Mouse (Mus musculus): ENCODE data around the gene Arhgap15.
A peak's percentile ranks its signal among the peaks of the same experiment; 100 is the strongest.

The Arhgap15 gene

DNA sequence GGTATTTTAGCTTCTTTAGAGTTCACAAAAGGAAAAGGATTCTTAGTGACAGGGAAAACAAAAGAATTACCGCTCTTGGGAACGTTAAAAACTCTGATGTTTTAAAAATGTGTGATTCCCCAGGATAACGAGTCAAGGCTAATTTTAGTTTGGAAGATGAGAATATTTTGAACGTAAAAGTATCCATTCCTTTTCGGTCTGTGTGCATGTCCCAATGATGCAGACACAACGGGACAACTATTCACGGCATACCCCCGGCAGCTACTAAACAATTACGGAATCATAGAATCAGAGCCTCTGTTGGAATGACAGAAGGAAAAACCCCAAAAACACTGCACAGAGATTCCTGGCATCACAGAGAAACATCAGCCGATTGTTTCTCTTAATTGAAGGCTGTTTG lies 281.2 kb downstream of the Arhgap15 start:
- no peak for DNase-seq (ENCODE audit: low spot score)

DNA sequence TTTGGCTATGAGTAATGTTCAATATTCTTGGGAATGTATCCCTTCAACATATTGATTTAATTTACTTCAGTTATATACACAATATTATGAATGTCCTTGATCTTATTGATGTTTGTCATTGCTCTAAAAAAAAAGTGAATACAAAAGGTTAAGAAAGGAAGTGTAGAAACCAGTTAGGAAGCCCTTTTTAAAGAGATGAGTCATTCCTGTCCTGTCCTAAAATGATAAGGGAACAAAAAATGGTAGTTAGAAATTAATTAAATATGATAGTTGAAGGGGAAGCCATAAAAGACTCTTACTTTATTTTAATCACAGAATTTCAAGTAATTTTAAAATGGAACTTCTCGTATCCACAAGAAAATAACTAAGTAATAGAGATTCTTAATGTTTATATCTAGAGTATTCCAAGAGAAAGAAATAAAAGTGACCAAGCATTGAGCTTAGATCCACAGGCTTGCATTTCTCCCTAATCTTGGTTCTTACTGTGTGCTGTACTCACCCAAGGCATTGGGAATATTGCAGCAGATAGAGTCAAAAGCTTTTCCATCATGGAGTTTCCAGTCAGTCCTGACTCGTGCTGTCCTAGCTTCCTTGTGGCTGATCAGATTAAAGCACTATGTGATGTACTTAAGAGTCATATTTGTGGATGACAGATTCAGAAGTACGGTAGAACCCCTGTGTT lies 291.0 kb downstream of the Arhgap15 start:
- DNase-seq (ENCODE audit: low spot score): peak; percentile 0

DNA sequence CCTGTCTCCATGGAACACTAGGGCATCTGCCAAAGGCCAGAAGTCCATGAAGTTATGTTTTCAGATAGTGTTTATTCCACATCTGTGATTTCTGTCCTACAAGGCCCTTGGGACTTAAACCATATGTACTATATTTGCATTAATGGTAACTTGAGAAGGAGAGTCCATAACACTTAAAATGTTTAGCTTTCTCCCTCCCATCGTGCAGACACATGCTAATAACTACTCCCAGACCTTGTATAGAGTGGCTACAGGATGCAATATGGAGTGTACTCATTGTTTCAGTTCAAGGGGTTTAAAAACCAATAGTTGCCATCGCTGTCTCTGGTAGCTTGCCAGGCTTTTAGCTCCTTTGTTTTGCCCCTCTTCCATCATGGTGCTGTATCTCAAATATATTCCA lies 295.5 kb downstream of the Arhgap15 start:
- DNase-seq (ENCODE audit: low spot score): no peak

DNA sequence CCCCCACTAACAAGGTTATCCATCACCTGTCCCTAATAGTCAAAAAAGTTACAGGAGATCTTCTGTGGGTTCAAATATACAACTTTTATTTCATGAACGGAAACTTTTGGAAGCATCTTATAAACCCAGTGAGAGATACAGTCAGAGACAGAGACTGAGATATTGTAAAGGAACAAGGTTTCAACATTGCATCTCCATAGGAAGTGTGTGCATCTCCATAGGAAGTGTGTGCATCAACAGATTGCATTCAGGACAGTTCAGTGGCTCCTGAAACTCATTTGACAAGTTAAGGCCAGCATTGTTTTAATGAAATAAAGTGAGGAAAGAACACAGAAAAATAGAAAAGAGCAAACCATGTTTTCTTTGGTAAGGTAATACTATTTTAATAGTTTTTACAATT lies 296.0 kb downstream of the Arhgap15 start:
- no peak for DNase-seq (ENCODE audit: low spot score)

DNA sequence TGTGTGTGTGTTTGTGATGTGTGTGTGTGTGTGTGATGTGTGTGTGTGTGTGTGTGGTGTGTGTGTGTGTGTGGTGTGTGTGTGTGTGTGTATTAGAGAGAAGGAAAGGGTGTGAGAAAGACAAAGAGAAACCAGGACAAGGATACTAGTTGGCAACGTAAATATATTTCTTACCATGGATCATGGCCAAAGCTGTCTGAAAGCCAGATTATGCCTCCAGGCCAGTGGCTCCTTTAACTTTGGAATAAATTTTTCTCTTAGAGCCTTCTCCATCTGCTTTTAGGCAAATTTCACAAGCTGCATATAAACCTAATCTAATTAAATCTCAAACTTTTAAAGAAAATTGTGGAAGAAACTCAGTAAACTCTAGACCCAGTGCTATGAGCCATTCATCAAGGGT lies 296.6 kb downstream of the Arhgap15 start:
- no peak for DNase-seq (ENCODE audit: low spot score)

DNA sequence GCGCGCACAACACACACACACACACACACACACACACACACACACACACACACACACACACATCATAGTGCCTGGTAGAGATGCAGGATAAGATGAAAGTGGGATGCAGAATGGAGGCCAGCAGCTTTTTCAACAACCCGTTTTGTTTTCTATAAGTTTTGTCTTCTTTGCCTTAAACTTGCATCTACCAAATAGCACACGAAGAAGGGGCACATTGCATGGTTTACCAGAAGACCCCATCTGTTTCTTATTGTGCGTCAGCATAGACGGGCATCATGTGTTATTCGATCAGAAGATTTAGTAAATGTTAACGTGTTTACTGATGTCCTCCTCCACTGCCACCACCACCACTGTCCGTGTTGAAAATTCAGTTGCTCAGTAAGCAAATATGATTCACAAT lies 311.7 kb downstream of the Arhgap15 start:
- no peak for DNase-seq (ENCODE audit: low spot score)

DNA sequence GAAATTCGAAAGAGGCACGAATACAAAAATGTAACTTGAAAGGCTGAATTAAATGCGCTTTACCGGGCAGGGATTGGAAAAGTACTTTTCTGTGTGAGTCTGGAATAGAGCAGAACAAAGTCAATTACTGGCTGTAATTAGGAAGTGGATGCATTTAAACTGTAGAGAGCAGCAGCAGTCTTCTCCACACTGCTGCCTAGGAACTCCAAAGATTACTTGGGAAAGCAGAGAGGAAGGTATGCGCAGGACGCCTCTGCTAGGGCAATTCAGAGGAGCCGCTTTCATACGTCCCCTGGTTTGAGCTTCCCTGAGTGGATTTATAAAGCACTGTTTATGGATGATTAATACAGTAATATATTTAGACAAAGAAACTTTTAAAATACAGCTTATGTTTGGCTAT lies 312.1 kb downstream of the Arhgap15 start:
- DNase-seq (ENCODE audit: low spot score): no peak

DNA sequence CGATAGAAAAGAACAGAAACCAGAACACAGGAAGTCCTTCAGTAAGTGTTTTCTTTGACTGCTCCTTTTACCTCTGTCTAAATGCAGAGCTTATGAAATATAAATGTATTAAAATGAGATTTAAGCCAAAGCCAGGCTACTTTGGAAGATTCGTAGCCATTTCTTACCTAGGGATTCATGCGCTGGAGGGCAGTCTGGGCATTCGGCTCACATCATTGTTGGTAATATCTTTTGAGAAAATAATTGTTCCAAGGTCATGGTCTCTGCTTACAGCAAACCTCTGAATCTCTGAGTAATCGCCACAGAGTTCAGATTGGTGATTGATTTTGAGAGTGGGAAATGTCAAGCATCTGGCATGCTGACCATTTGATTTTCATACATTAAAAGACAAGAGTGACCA lies 316.4 kb downstream of the Arhgap15 start:
- no peak for DNase-seq (ENCODE audit: low spot score)

DNA sequence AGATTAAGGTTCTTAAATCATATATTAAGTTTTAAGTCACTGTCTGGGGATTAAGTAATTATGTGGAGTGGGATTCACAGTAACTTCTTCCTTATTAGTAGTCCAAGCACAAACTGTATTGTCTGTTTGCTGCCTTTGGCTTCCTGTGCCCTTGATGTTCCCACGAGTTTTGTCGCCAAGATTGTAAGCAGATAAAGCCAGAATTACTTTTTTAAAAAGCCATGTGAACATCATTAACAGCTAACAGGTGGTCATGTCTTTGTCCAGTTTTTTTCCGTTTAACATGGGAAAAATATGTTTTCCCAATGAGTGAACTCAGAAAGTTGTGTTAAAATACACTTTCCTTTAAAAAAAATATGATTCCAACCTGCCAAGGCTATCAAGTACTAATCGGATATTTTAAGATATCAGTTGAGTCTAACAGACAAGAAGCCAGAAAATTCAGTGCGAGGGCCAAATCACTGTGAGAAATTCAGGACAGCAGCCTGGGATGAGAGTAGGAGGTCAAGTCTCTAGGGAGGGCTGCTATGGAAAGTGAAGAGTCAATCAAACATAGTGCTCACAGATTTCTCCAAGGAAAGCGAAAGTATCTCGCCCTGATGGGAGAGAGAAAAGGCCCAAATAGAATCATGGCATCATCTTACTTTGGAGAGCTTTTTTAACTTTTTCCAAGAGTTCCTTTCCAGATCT lies 319.7 kb downstream of the Arhgap15 start:
- DNase-seq (ENCODE audit: low spot score): no peak

DNA sequence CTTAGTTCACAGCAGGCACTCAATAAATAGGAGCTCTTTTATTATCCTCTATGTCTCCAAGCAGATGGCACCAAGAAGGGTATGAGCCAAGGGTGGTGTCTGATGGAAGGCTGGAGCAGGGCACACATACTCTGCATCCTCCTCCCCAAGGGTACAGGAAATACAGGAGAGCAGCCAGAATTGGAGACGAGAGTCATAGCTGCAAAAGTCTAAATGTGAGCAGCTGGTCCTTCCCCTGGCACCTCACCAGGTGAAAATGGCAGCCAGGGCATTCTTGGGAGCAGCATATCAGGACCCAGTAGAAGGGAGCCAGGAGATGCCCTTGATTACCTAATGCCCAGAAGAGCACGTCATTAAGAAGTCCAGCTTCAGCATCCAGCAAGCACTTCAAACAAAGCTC lies 320.3 kb downstream of the Arhgap15 start:
- DNase-seq (ENCODE audit: low spot score): no peak

DNA sequence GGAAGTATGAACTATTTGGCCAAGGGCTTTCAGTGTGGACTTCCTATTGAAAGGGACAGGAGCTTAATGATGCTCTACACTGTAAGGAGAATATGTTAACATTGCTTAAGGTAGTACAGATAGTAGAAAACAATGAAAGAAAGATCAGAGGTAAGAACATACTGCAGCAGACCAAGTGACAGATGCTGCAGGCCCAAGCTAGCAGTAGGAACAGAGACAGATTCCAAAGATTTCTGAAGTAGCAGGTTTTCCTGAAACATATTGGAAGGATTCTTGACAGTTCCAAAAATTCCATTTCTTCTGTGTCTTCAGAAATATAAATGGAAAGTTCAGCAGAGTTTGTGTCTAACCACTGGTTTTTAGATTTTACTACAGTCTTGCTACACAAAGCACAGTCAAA lies 327.9 kb downstream of the Arhgap15 start:
- no peak for DNase-seq (ENCODE audit: low spot score)

DNA sequence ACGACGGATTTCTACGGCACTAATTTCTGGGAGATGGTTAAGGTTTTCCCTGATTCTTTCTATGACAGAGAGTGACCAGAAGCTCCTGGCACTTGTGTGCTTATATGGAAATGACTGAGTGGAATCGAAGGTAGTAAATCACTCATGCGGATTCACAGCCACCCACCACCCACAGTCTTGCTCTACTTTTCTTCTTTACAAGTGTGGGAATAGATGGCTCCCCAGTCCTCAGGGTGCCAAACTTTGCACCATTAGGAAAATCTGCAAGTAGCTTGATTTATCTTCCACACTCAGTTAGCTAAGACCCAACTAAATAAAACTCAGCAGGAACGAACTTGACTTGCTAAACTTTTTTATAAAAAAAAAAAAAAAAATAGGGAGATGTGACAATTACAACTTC lies 331.9 kb downstream of the Arhgap15 start:
- DNase-seq (ENCODE audit: low spot score): no peak

DNA sequence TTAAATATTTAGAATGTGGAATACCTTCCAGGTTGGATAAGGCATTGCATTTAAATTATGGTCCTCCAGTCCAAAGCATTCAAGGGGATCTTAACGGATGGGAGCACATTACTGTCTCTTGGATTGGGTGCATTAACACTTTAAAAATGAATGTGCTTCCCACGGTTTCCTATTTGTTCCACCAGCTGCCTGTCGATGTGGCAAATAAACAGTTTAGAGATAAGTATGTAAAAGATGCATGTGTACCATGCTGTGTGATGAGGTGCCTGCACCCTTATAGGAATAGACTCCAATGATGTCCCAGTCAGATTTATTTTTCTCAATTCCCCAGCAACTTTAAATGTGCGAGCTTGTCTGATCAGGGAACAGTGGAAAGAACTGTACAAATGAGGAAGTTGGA lies 332.6 kb downstream of the Arhgap15 start:
- no peak for DNase-seq (ENCODE audit: low spot score)

DNA sequence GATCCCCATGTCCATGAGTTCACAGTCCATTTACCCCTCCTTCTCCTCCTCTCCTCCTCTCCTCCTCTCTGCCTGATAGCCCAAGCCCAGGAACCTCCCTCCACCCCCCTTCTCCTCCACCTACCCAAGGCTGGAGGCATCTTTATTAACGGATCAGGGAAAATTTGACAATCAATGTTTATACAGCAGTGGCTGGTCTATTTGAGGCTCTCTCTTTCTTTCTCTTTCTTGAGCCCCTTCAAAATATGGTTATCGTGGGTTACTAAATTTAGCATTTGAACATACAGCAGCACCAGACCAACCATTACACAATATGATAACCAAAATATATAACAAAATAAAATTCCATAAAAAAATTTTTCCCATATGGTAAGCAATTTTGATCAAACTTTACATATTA lies 335.8 kb downstream of the Arhgap15 start:
- DNase-seq (ENCODE audit: low spot score): no peak

DNA sequence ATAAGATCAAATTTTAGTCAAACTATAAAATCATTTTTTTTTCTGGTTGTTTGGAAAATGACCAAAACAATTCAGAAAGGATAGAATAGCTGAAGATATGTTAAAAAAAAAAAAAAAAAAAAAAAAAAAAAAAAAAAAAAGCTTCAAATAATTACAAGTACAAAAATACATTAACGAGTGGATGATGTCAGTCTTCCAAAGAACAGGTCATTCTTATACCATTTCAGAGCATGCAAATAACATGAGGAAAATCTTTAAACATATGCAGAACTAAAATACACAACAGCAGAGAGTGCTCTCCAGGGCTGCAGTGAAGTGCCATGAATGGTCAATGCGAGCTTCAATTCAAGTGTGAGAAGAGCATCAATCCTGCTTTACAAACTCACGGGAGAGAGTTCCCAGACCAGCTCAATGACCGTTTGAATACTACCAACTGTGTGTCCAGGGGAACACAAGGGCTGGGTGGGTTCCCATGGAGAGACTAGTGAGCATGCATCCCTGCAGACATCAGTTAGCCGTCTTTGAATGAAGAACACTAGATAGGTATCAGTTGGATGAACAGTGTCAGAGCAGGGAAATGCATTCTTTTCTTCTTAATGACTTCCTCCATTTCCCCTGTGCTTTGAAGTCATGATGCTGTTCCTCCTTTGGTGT lies 337.9 kb downstream of the Arhgap15 start:
- no peak for DNase-seq (ENCODE audit: low spot score)

DNA sequence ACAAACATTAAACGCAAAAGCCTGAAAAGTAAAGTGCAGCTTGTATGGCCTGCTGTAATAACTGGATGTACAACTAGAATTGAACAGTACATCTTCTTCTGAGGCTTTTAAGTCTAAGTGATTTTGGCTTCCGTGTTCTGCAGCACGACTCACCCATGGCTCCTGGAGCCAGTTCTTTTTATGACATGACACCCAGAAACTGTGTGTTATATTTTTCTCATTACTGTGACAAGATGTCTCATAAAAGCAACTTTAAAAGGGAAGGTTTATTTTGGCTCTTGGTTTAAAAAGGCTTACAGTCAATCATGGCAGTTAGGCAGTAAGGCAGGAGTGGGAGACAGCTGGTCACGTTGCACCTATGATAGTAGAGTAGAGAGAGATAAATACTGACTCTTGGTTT lies 349.9 kb downstream of the Arhgap15 start:
- DNase-seq (ENCODE audit: low spot score): no peak

DNA sequence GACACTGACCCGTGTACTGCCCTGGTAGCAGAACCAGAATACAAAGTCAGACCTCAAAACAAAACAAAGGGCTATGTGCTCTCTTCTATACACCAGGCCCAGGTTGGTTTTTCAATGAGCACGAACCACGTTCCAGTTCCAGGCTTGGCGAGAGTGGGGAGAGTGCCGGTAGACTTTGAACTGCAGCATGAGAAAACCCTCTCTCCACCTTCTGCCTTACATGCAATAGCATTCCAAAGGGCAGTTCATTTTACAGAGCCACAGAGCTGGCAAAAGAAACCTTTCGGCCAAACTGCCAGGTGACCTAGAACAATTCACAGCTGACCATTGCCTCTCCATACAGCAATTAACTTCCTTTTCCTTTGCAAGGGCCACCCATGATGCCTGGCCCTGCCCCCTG lies 353.7 kb downstream of the Arhgap15 start:
- DNase-seq (ENCODE audit: low spot score): no peak

DNA sequence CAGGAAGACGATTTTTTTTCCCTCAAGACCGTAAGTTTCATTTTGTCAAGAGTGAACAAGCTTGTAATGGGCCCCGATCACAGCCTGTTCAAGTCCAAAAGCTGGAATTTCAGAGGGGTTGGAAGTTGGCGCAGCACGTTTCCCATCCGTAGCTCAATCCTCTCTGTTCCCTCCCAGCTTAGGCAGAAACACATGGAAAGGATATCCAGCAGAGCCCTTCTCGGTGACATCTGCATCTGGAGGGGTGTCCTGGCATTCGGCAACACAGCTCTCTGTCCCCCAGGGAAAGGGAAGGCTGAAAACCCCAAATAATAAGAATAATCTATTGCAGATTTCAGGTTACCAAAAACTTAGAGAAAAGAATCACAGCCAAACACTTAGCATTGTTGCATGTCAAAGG lies 354.7 kb downstream of the Arhgap15 start:
- DNase-seq (ENCODE audit: low spot score): no peak

DNA sequence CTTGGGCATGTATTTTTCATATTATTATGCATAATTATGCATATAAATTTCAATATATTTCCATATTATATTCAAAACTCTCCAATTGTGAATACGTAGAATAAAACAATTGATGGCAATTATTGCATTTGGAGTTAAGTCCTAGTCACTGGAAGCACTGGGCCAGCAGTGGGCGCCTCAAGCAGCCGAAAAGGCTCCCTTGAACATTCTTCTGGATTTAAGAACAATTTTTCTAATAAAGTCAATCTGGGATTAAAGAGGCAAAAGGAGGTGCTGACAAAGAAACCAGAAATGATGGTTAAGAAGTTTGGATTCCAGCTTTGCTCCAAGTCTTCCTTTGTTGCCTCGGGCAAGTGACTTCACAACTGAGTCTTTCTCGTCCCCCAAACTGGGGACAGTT lies 355.1 kb downstream of the Arhgap15 start:
- no peak for DNase-seq (ENCODE audit: low spot score)

DNA sequence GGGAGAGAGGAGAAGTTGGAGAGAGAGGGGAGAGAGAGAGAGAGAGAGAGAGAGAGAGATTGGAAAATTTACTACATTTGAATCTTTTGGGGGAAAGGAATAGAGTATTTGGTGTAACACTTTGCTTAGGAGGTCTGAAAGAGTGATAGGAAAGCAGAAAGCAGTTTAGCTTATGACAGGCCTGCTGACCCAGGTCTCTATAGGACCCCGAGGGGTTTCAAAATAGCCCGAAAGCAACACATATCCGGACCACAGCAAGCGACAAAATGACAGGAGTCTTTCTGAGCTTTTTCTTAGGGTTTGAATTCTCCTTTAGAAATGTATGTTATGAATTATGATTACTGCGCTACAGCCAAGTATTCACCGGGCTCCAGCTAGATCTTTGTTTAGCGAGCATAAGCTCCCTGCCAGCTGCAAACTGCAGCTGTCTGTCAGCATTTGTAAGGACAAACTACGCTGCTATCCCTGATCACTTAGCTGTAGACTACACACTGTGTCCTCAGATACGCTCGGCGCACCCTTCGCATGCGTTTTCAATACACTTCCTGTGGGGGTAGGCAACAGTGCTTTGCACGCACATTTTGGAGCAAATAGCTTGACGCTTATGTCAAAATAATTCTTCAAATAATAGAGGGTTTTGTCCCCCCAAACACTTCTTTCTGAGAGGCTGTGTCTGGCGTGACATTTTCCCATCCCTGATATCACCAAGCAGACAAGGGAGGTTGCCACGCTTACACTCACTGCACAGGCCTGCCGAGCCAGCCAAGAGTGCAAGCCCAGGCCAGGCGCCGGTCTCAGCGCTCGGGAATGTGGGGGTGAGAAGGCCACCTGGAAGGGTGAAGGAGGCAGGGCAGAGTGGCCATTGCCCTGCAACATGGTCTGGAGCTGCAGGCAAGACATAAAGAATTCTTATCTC lies 355.9 kb downstream of the Arhgap15 start:
- DNase-seq (ENCODE audit: low spot score): no peak

DNA sequence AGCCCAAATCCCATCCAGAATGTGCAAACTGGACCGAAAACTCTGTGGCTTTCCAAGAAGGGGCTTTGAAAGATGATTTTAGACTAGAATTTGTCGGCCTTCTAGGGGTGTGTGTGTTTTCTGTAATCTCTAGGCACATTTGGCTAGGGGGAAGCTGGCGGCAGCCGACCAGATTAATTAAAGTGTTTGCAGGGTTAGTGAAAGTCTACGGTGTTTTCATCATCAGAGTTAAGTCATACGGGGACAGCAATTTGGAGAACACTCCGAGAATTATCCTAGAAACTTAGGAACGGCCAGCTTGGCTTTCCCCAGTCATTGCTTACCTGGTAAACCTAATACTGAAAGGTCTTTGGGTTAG lies 356.6 kb downstream of the Arhgap15 start:
- DNase-seq (ENCODE audit: low spot score): no peak

DNA sequence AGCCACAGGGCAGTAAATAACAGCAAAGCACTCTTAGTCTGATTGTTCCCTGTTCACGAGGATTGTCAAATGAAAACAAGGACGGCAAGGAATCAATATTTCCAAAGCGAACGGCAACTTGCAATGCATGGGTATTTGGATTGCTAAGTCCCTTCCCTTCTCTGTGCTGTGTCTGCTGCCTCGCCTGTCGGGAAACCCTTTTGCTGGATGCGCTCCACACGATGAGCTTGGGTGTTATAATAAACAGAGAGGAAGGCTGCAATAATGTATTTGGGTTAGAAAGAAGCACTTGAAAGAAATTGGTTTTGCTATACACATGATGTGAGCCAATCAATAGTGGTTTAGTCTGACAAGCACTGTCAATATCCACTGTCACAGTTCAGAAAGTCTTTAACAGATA lies 357.7 kb downstream of the Arhgap15 start:
- DNase-seq (ENCODE audit: low spot score): no peak

DNA sequence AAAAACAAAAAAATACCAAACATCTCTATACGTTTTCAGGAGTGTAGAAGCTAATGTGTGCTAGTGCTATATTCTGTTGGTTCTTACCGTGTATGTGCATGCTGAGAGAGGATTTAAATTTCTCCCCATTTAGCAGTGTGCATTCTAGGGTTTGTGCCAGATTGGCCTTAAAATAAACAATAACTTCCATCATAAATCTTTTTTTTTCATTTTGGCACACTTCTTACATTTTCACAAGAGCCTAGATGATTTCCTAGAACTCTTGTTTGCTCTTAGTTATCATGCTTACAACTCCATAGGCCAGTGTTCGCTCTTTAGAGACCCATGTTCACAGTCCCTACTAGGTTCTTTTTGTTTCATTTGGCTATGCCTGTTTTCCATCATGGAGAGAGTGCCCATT lies 362.7 kb downstream of the Arhgap15 start:
- DNase-seq (ENCODE audit: low spot score): no peak

Data from c-Kit-positive CD71-positive TER-119-positive erythroid progenitor cells, embryonic 14.5 days (primary cell).